Mouse (Mus musculus) monocyte, adult 5-6 weeks (primary cell): Measurements from ENCODE around the gene Galnt2. TPM values are rescaled to one million over a fixed set of nuclear protein-coding genes. Genes with fewer than 3 reads are reported as not detected.

ENCODE experiments used
- ATAC-seq: fragments of 153-309, 156-312 bp; replicated peaks from 2 replicates; pipeline ENCODE4 v1.8.0; 2017; ENCODE audit warnings: mild to moderate bottlenecking; ENCODE audit not compliant: low TSS enrichment, insufficient number of reproducible peaks, severe bottlenecking, poor library complexity, low FRiP score
- total RNA-seq: library from RNA; stranded (forward); fragments of 200-1000, 200-491, 200-594 nt; gene quantifications from 3 replicates; pipeline ENCODE4 v1.2.3, GENCODE M21; 2017

Galnt2 gene
- total RNA-seq, 1 experiment from 2014 or later: 39.5 TPM

DNA sequence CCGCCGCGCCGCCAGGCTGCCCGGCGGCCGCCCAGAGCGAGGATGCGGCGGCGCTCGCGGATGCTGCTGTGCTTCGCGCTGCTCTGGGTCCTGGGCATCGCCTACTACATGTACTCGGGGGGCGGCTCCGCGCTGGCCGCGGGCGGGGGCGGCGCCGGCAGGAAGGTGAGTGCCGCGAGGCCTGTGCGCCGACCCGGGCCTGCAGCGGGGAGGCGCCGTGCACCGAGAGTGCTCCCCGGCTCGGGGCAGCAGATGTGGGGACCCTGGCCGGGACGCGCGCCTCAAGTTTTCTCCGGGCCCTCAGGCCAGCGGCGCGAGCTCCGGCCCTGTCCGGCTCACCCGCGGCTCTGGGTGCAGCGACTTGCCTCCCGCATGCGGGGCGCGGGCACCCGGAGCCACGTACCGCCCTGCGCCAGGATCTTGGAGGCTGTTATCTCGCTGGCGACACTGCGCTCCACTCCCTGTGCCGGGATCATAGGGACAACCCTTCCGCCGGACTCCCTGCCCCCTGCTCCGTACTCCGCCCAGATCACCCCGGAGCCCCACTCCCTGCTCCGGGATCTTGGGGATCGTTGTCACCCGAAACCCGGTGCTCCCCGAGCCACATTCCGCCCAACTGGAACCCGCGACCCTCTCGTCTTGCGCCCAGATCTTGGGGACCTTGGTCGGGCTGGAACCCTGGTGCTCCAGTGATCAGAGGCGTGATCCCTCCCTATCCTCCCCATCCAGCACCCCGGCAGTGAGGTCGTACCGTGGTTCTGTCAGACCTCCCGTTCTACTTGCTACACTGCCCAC is 491 bp downstream of the Galnt2 start:
- ATAC-seq: no peak

DNA sequence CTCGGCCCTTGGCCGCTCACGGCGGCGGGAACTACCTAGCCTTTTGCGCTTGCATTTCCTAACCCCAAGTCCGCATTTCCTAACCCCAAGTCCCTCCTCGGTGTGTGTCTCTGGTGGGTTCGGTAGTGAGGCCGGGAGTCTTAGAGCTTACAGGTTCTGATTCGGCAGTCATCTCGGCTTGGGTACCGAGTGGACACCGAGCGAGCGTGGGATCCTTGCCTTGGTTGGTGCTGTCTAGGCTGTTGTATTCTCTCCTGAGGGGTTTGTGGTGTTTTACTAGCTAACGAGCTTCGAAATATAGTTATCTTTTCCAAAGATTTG is 1.0 kb downstream of the Galnt2 start:
- ATAC-seq: no peak

DNA sequence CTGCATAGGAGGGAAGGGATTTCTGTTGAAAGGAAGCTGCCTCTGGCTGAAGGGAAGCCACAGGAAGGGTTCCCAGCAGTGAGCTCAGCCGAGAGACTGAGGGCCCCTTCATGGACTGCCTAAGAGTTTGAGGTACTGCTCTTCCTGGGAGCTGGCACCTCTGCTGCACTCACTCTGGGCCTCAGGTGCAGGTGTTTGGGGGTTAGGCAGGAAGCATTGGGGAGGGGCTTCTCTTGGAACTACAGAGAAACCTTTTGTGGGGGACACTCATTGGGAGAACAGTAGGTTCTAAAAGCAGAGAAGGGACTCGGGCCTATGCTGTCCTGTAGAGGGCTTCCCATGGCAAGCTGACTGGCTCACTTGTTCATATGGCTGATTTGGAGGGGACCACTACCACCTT is 3.3 kb downstream of the Galnt2 start:
- no peak for ATAC-seq

DNA sequence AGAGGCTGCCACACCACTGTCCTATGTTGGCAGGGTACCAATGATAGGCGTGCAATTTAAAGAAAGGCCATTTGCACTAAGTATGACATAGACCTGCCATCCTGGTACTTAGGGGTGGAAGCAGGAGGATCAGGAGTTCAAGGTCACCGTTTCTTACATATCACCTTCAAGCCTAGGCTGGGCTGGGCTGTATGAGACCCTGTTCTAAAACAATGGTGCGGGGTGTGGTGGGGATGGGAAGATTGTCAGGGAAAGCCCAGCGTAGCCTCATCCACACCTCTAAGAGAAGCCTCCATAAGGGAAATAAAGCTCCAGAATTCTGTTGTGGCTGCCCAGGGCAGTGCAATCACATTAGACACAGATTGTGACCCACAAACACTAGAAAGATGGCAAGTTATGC is 4.3 kb downstream of the Galnt2 start:
- ATAC-seq: no peak

DNA sequence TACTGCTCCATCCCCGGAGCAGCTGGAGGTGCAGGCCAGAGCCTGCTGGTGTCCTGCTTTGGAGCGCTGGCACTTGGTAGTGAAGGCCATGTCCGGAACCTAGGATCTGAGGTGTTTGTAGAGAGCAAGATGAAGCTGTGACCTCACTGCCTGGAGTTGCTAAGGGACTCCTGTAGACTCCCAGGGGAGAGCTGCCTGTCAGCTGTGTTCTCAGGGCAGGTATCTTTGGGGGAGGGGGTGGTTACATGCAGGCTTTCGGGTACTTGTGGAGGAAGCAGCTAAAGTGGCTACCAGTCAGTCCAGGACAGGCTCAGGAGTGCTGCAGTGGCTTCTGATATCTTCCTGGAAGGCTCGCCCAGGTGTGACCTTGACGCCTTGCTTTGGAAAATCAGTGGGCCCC is 8.2 kb downstream of the Galnt2 start:
- no peak for ATAC-seq

DNA sequence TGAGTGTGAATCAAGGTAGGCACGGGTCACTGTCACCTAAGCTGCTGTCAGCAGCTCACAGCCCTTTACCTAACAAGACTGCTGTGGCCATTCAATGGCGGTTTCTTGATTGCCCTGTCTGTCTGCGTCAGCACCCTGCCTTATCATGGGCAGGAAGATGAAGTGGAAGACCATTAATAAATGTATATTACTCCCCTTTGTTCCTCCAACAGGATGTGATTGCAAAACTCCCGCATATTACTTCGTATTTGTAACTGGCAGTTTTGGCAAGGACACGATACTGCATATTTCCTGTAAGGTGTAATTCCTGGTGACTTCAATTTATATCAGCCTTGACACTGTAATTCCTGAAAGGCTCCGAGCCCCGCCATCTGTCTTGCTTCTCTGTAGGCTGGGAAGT is 9.7 kb downstream of the Galnt2 start:
- no peak for ATAC-seq

DNA sequence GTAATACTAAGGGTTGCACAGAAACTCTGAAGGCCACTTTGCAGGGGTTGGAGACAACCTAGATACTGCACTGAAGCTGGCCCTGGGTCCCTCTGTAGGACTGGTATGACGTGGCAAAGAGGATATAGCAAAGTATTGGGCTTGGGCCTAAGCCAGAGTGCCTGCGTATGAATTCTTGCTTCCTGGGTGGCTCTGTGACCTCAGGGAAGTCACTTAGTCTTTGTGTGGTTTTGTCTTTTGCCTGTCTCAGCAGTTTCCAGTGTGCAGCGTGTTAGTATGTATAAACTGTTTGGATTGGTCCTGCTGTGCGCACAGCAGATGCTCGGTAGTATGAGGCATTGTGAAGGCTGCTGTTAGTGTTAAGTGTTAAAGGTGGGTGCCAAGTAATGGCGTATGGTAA is 11.0 kb downstream of the Galnt2 start:
- peak; percentile 67 for ATAC-seq

DNA sequence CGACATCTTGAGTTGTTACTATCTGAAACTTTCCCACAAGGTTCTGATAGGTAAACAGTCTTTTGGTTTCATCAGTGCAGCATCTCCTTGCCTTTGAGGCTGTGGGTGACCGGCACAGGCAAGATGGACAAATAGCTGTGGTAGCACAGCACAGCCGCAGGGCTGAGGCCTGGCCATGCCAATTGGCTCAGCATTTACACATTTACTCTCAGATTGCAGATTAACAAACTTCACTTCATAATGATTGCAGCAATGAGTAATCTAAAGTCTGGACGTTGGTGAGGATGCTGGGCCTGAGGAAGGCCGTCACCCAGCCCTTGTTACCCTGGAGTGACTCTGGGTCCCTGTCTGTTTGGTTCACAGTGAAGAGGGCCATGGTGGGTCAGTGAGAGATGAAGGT is 11.7 kb downstream of the Galnt2 start:
- no peak for ATAC-seq

DNA sequence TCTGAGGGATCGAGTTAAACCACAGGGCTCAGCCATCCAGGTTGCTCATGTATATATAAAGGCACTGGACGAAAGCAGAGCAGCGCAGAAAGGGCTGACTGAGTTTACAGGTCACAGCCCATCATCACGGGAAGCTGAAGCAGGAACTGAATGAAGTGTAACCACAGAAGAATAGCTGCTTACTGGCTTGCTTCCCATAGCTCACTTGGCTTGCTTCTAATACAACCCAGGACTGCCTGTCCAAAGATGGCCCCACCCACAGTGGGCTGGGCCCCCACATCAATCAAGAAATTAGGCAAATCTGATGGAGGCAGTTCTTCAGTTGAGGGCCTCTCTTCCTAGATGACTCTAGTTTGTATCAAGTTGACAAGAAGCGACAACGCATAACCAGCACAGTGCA is 16.4 kb downstream of the Galnt2 start:
- no peak for ATAC-seq

DNA sequence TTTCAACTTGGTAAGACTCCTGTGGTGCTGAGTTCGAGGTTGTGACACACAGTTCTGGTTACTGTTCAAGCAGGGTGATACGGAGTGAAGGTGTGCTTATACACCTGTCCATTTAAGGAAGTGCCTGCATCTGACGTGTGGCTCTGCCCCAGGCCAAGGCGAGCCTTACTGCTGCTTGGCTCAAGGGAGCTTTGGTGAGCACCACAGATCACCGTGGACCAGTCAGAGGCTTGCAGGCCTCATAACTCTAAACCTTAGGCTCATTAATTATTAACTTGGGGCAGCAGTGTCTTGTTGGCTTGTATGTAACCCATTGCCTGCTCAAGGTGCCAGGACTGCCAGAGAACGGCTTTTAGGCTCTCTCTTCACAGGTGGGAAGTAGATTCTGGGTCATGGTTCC is 17.5 kb downstream of the Galnt2 start:
- ATAC-seq: no peak

DNA sequence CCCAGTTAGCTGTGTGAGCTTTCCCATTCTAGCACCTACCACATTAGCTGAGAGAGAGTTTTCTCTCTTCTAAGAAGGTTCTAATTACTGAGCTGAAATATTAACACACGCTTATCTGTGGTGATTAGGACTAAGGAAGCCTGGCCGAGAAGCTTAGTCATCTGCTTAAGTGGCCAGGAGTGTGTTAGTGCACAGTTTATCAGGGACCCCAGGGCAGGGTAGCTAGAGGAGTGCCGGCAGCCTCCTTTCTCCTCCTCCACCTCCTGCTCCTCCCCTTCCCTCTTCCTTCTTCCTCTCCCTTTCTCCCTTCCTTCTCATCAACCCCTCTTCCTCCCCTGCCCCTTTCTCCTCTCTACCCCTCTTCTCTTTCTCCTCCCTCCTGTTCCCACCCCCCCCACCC is 19.1 kb downstream of the Galnt2 start:
- no peak for ATAC-seq

DNA sequence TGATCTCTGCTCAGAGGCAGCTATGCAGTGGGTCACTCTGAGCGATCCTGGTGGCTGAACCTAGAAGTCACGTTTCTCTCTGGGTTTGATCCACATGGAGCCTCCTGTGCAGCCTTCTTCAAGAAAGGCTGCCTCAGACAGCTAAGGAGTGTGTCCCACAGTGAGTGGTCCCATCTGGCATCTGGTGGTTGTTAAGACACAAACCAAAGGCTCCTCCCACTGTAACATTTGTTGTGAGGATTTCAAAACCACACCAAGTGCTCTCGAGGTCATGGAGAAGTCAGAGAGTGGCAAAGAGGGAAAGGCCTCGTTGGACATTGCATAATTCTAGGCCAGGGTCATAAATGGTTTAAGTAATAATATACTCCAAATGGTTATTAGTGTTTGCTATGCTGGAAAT is 19.6 kb downstream of the Galnt2 start:
- ATAC-seq: peak; percentile 37; the same call in 1 of the 2 replicates

DNA sequence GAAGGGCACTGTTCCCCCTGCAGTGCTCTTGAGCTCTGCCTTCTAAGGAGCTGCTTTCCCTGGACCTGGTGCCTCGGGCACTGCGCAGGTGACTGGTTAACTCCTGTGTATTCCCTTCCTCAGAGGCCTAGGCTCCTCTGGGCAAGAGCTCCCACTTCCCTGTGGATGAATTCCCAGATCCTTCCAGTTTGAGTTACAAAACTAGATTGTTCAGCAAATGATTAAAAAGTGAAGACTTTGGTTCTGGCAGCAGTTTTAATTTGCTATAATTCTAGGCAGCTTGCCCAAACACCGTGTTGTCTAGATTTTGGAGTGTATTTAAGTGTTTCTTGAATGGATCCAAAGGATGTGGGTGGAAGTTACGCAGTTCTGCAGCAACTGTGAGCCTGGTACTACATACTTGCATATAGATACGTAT is 21.4 kb downstream of the Galnt2 start:
- no peak for ATAC-seq

DNA sequence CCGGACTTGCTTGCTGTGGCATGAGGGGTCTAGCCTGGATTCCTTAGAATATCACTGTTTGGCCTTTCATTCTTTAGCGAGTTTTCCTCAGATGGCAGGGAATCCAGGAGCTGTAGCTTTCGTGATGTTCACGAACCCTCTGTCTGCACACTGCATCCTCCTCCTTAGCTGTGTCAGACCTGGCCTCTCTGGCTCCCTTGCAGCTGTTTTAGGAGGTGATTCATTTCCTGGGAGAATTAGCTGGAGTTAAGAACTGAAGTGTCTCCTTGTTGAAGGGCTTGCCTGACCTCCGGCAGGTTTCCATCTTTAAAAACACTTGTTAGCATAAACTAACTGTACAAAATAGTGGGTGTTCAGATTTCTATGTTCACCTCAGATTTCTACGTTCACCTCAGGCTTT is 22.7 kb downstream of the Galnt2 start:
- no peak for ATAC-seq

DNA sequence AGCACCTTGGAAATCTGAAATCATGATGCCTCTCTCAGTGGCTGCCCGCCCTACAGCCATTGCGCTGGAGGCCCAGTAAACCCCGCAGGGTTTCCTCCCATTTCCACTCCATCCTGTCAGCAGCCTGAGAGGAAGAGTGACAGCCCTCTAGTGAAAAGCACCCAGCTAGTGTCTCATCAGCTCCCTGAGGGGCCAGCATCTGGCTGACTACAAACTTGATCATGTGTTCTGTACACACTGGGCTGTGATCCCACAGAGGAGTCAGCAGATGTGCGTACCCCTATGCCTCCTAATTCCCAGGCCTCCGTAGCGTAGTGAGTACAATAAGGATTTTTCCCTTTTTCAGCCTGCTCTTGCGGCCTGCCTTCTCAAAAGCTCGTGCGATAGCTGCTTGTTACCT is 25.6 kb downstream of the Galnt2 start:
- no peak for ATAC-seq

DNA sequence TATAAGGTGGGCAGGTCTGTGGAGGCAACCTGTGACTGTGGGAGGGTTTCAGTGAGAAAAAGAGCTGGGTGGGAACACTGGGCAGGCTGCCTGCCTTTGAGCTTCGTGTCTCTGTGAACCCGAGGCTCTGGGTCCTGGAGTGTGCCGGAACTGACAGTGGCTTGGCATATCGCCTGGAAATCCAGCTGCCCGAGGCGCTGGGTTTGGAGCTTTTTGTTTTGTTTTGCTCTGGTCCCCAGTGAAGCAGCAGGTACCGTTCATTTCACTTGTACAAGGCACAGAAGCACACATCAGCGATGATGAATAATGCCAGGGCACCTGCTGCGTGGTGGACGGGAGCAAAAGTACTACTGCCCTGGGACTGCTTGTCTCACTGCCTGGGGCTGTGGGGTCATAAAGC is 26.2 kb downstream of the Galnt2 start:
- ATAC-seq: no peak

DNA sequence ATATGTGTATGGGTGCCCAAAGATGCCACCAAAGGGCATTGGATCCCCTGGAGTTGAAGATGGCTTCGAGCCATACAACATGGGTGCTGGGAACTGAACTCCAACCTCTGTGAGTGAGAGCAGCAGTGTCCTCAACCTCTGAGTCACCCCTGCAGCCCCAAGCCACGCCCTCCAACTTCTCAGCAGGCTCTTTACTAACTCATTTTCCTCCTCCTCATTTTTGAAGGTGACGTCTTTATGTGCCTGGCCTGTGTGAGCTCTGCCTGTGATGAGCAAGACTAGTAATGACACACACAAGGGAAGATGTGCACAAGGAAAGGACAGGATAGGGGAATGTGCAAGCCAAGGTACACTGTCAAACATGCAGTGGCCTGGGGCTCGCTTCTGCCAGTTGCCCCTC is 28.0 kb downstream of the Galnt2 start:
- no peak for ATAC-seq

DNA sequence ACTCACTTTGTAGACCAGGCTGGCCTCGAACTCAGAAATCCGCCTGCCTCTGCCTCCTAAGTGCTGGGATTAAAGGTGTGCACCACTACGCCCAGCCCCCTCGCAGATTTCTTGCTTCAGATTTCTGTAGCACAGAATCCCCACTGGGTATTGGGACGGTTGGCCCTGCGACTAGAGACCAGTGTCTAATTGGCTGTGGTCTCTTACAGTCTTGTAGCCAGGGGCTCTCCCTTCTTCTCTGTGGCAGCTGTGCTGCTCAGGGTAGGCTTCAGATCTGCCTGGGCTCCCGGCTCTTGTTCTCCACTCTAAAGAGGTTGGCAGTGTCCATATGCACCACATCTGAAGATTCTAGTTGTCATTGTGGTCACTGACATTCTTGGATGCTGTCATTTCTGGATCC is 28.7 kb downstream of the Galnt2 start:
- ATAC-seq: no peak

DNA sequence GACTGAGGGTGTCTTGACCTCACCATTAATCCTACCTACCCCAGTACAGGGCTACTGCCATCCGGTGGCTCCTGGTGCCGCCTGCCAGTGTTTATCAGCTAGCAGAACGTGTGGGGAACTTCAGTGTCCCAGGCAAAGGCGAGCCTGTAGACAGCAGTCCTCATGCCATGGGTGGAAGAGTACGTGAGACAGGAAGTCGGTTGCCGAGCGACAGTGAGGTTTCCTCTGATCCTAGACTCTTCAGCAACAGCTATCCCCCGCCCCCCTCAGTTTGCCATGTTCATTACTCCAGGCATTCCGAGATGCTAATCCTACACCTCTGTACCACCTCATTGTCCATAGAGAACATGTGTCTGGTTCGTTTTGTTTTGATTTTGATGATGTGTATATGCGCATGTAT is 29.2 kb downstream of the Galnt2 start:
- no peak for ATAC-seq

DNA sequence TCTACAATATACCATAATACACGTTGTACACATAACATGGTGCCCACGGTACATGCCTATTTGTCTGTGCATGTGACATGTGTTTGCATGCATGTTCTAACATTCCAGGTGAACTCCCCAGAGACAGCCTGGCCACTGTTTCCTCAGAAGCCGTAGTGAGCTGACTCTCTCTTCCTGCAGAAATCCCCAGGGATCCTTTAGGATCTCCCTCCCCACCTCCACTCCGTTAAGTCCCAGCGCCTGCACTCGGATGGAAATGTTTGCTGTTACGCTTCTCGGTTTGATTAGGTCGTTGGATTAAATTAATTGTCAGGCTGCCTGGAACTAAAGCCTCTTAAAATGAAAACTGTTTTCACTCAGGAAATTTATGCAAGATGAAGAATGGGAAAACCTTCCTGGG is 31.9 kb downstream of the Galnt2 start:
- ATAC-seq: no peak

DNA sequence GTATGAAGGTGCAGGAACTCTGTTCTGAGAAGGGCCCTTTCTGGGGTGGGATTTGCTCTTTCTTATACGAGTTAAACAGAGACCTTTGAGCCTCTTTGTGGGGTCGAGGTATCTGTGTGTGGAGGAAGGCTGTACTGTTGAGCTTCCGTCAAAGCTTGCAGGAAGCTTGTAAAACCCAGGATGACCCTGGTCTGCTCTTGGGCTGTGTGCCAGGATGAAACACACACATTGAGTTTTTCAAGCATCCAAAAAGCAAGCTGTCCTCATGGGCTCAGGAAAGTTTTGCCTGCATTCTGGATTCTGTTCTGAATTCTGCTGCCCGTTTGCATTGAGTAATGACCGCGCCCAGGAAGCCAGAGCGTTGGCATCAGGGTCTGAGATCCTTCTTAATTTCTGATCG is 32.8 kb downstream of the Galnt2 start:
- ATAC-seq: no peak
